8 mouse cellular contexts compared by ENCODE assay signal in the genomic region with DNA sequence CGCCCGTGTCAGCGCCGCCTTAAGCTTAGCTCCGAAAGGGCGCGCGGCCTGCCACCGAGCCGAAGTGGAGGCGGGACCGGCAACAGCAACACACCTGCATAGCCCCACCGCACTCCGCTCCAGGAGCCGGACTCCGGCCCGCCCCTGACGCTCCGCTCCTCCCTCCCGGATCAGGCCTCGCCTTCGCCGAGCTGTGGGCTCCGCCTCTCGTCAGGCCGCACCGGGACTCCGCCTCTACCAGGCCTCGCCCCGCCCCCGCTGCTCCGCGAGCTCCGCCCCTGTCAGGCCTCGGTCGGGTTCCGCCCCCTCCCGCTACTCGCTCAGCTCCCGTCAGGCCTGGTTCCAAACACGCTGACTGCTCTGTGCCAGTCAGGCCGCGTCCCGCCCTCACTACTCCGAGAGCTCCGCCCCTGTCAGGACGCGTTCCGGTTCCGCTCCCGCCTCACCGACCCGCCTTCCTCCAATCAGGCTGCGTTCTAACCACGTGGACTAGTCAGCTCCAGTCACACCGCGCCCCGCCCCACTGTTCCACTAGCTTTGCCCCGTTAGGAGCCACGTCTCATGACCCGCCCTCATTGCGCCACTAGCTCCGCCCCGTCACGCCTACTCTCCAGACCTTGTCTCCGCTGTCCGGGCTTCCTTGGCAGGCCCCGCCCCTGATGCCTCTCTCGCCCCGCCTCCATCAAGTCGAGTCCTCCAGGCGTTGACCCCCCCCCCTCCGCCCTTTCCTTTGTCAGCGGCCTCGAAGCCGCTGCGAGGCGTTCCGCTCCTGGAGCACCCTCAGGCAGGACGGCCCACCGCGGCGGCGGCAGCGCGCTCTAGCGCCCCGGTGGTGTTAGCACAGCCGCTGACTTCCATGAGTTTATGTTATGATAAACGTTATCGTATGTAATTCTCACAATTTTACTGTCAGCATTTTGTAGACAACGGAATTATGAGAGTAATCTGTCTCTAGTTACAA. TPM values are rescaled to one million over a fixed set of nuclear protein-coding genes. Genes with fewer than 3 reads are reported as not detected.
DNase-seq lines count a peak whose midpoint lies in the region; ATAC-seq and TF ChIP-seq lines count a peak whose summit lies in the region.

A gene (minus strand): TSS at position 750 of the 961 bp plus-strand sequence.

- H3K4me2 ChIP-seq in forebrain, embryonic 16.5 days (ENCODE audit: low read length): peak within 1 kb of the TSS; percentile 53
- H3K4me2 ChIP-seq in lung, embryonic 14.5 days: peak within 1 kb of the TSS; percentile 90

- ATAC-seq in G1E (ENCODE audit: extremely low read depth, insufficient number of reproducible peaks, low FRiP score, poor library complexity, severe bottlenecking): peak; percentile 93
- peak; percentile 96 for ATAC-seq in forebrain, embryonic 16.5 days
- ATAC-seq in lung, embryonic 14.5 days (ENCODE audit: insufficient read depth): peak; percentile 97

- H3K9me3 ChIP-seq in G1E (replicated peaks): no peaks in the 10 kb centered on the region
- no peaks in the 10 kb centered on the region for H3K9me3 ChIP-seq in forebrain, embryonic 16.5 days (ENCODE audit: control insufficient read depth, low read length)
- no peaks in the 10 kb centered on the region for H3K9me3 ChIP-seq in lung, embryonic 14.5 days (ENCODE audit: low read depth, low read length)

- H3K4me3 ChIP-seq in G1E (ENCODE audit: low read depth, low read length): peak within 1 kb of the TSS; percentile 78
- H3K4me3 ChIP-seq in forebrain, embryonic 16.5 days (replicated peaks; ENCODE audit: low read length): peak within 1 kb of the TSS; percentile 55
- peak within 1 kb of the TSS; percentile 98 for H3K4me3 ChIP-seq in layer of hippocampus, adult 2 months
- H3K4me3 ChIP-seq in lung, embryonic 14.5 days (ENCODE audit: low read depth, low read length): peak within 1 kb of the TSS; percentile 70
- H3K4me3 ChIP-seq in olfactory bulb, adult 2 months (ENCODE audit: insufficient read depth, low read depth, low read length): peak within 1 kb of the TSS; percentile 94
- H3K4me3 ChIP-seq in thymus, adult 2 months (ENCODE audit: control insufficient read depth, insufficient read depth, low read length): peak within 1 kb of the TSS; percentile 68

- H3K27me3 ChIP-seq in G1E (ENCODE audit: insufficient read depth, low read length): no peaks in the 10 kb centered on the region
- H3K27me3 ChIP-seq in forebrain, embryonic 16.5 days (replicated peaks; ENCODE audit: control insufficient read depth, insufficient read depth, low read length): no peaks in the 10 kb centered on the region
- no peaks in the 10 kb centered on the region for H3K27me3 ChIP-seq in lung, embryonic 14.5 days (ENCODE audit: insufficient read depth, low read length)
- no peaks in the 10 kb centered on the region for H3K27me3 ChIP-seq in thymus, adult 2 months (ENCODE audit: control insufficient read depth, insufficient read depth, low read length)

- intact Hi-C loops in heart, postnatal 36 days (cut with DNase I): loop anchor here (5.0 kb wide), 3 partner anchors 105 to 730 kb away; a partner anchor contains a TSS

- peaks cover 35% of the 10 kb centered on the region for H3K36me3 ChIP-seq in G1E (replicated peaks)
- H3K36me3 ChIP-seq in forebrain, embryonic 16.5 days (ENCODE audit: control insufficient read depth, insufficient read depth): peaks cover 11% of the 10 kb centered on the region; the same call in 1 of the 2 replicates
- peaks cover 29% of the 10 kb centered on the region for H3K36me3 ChIP-seq in lung, embryonic 14.5 days (ENCODE audit: insufficient read depth)
- no peaks in the 10 kb centered on the region for H3K36me3 ChIP-seq in thymus, adult 2 months (ENCODE audit: control insufficient read depth, insufficient read depth, low read length)

- peak within 1 kb of the TSS; percentile 65 for H3K27ac ChIP-seq in forebrain, embryonic 16.5 days (ENCODE audit: low read length)
- peak within 1 kb of the TSS; percentile 92 for H3K27ac ChIP-seq in layer of hippocampus, adult 2 months
- peak within 1 kb of the TSS; percentile 93 for H3K27ac ChIP-seq in lung, embryonic 14.5 days (ENCODE audit: low read depth)
- peak within 1 kb of the TSS; percentile 52 for H3K27ac ChIP-seq in olfactory bulb, adult 2 months (ENCODE audit: insufficient read depth, low read depth, low read length)
- H3K27ac ChIP-seq in thymus, adult 2 months (ENCODE audit: control insufficient read depth, insufficient read depth, low read length): peak within 1 kb of the TSS; percentile 69

- H3K9ac ChIP-seq in forebrain, embryonic 16.5 days (replicated peaks; ENCODE audit: low read depth, low read length): peak within 1 kb of the TSS; percentile 63
- peak within 1 kb of the TSS; percentile 53 for H3K9ac ChIP-seq in lung, embryonic 14.5 days

- peak; percentile 75 for TF ChIP-seq POLR2A in olfactory bulb, adult 2 months (IDR thresholded peaks at IDR 0.05; ENCODE audit: insufficient read depth, low read depth, low read length)
- TF ChIP-seq POLR2A in thymus, adult 2 months (IDR thresholded peaks at IDR 0.05; ENCODE audit: control insufficient read depth, extremely low read depth, insufficient read depth, low read length, poor library complexity): peak; percentile 64; the same call in 1 of the 2 replicates

- peak; percentile 100 for DNase-seq in G1E (ENCODE audit: low spot score)
- peak; percentile 100 for DNase-seq in cerebellum, adult 18-20 months
- peak; percentile 100 for DNase-seq in heart, postnatal 36 days
- peak; percentile 100 for DNase-seq in layer of hippocampus, adult 2 months (ENCODE audit: low spot score in 2 of 2)
- peak; percentile 100 for DNase-seq in lung, embryonic 14.5 days
- DNase-seq in thymus, adult 2 months: peak; percentile 100

- under 1% methylated on average over 87 of the region's 92 CpGs for WGBS in forebrain, embryonic 16.5 days
- under 1% methylated on average over 92 of the region's 92 CpGs for WGBS in lung, embryonic 14.5 days
- WGBS in olfactory bulb, adult 2 months: under 1% methylated on average over 91 of the region's 92 CpGs
- under 1% methylated on average over 91 of the region's 92 CpGs for WGBS in thymus, adult 2 months

- TF ChIP-seq CTCF in G1E (IDR thresholded peaks at IDR 0.05; ENCODE audit: low read depth, low read length): peak; percentile 37
- TF ChIP-seq CTCF in layer of hippocampus, adult 2 months (conservative IDR thresholded peaks at IDR 0.05): peak; percentile 80
- peak; percentile 68 for TF ChIP-seq CTCF in lung, embryonic 14.5 days (IDR thresholded peaks at IDR 0.05; ENCODE audit: low read depth)
- TF ChIP-seq CTCF in olfactory bulb, adult 2 months (IDR thresholded peaks at IDR 0.05; ENCODE audit: insufficient read depth, low read depth, low read length): peak; percentile 85
- peak; percentile 93 for TF ChIP-seq CTCF in thymus, adult 2 months (IDR thresholded peaks at IDR 0.05; ENCODE audit: borderline replicate concordance, control insufficient read depth, extremely low read depth, insufficient read depth, low read length, poor library complexity)

- peaks cover 56% of the 10 kb centered on the region for H3K4me1 ChIP-seq in G1E (ENCODE audit: insufficient read depth, low read depth, low read length)
- peaks cover 13% of the 10 kb centered on the region for H3K4me1 ChIP-seq in forebrain, embryonic 16.5 days (replicated peaks; ENCODE audit: control insufficient read depth, insufficient read depth, low read length)
- H3K4me1 ChIP-seq in lung, embryonic 14.5 days (ENCODE audit: insufficient read depth): no peaks in the 10 kb centered on the region
- peaks cover 11% of the 10 kb centered on the region for H3K4me1 ChIP-seq in olfactory bulb, adult 2 months (ENCODE audit: control insufficient read depth, insufficient read depth, low read length)
- H3K4me1 ChIP-seq in thymus, adult 2 months (replicated peaks; ENCODE audit: control insufficient read depth, insufficient read depth, low read length): peaks cover 8% of the 10 kb centered on the region

RNA-seq across cellular contexts. Expression of the gene that starts here (rescaled TPM):
- total RNA-seq in G1E (2014; fragmentation: Nextera tagmentation): 56.3 and 73.7 TPM in 2 replicates
- total RNA-seq in G1E (2017): 38.7 and 47.2 TPM in 2 replicates
- polyA plus RNA-seq in G1E (2012): 69.4 and 79.0 TPM in 2 replicates
- polyA plus RNA-seq in forebrain, embryonic 16.5 days (2015; fragmentation: Nextera tagmentation; extraction: Ambion mirVana): 146 and 150 TPM in 2 replicates
- 10 to 100 TPM; 78.0 to 89.7 TPM for total RNA-seq in heart, postnatal 36 days (2021)
- total RNA-seq in layer of hippocampus, adult 2 months (2021): 10 to 100 TPM; 49.1 to 50.0 TPM
- polyA plus RNA-seq in lung, embryonic 14.5 days (2014; fragmentation: Nextera tagmentation; extraction: Ambion mirVana): 110 and 113 TPM in 2 replicates
- not detected in 2 replicates for polyA plus RNA-seq in olfactory bulb, adult 2 months (2012; ENCODE audit: insufficient read depth, insufficient read length, low replicate concordance, missing spikeins)
- polyA plus RNA-seq in thymus, adult 2 months (2012; rRNA removed): 112 and 132 TPM in 2 replicates

Comparison
In these comparisons a context has a peak if more than half of its experiments do, and no peak if none do; other contexts are left out.
1. Peak in every context shown above with its lines: DNase-seq, ATAC-seq, H3K4me3 ChIP-seq and H3K27ac ChIP-seq.
2. CTCF ChIP-seq: peak in every context shown above with its lines; median percentile 93 in thymus, adult 2 months; 85 in olfactory bulb, adult 2 months; 80 in layer of hippocampus, adult 2 months; 68 in lung, embryonic 14.5 days; 37 in G1E.